Mouse (Mus musculus) left cerebral cortex, adult 8-10 months (tissue): ENCODE measurements around the gene Nmrk1. TPM values are rescaled to one million over a fixed set of nuclear protein-coding genes. Genes with fewer than 3 reads are reported as not detected.
A peak's percentile ranks its signal among the peaks of the same experiment; 100 is the strongest.
"Not testable (repeated sequence)": the region's sequence is repeated elsewhere in the genome, so short reads cannot be mapped to it uniquely, and the experiment has no call there.

Source experiments
- DNase-seq, 2 experiments: peaks; one replicate each; pipeline ENCODE4 v3.0.0; 2022; ENCODE audit warnings: low spot score in 2 of 2
- total RNA-seq, 4 experiments: library from RNA; stranded (reverse); gene quantifications; 2 replicates each; pipeline ENCODE4 v1.2.4; 2022

Nmrk1 gene
- 1 to 10 TPM; 4.9 to 6.5 (median 5.6) TPM for total RNA-seq

DNA sequence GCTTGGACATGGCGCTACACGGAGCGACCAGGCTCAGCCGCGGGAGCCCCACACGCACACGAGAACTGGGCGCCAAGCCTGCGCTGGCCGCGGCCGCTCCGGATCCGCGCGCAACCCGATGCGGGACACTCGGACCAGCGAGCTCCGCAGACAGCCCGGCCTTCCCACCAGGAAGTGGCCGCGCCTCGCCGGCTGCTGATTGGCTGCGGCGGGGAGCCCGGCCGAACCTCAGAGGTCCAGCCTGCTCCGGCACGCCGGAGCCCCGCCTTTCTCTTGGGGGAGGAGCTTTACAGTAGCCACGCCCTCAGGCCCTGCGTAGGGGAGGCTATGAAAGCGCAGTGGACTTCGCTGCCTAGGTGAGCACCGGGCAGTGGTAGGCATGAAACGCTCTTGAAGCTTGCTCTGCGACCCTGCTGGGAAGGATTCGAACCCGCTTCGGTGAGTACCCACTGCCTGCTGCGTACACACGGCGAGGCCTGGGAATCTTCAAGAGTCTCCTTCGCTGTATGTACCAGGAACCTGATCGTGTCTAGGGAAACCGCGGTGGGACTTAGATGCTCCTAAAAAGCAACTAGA, at the start of gene Nmrk1, which contains the start of gene Ostf1:
Gene Nmrk1 (plus strand): TSS at position 307 of the 576 bp plus-strand sequence.
Gene Ostf1 (minus strand): TSS at position 180 of the 576 bp plus-strand sequence.
- DNase-seq: peak; percentile 85 to 92

DNA sequence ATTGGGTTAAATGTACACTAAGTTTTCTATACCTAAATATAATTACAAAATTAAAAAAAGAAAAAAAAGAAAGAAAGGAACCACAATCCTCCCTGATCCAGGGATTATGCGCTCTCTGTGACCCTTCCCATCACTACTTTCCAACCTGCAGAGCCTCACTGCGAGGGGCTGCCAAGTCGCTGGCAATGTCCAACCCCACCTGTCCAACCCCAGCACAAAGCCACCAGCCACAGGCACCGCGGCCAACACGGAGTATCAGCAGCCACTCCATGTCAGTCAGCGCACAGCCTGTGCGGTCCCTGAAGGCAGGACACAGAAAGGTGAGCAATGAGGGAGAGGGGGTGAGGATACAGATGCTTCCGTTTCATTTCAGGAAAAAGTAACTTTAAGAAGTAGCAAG, 49.5 kb upstream of the Nmrk1 start:
- DNase-seq: no peak

DNA sequence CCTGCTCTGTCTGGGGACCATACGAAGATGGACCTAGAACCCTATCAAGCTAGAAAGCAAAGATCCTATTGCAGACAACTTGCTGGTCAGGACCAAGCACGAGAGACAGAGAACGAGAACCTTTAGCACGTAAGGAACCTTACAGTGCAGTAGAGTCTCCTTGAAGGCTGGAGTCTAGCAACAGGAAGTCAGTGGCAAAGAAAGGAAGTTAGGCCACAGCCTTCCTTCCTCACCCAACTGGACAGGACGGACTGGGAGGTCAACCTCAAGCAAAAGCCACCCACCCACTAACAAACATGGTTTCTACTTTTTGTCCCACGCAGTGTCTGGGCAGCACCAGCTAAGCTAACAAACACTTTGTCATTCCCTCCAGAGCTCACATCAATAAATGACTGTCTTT, 48.9 kb upstream of the Nmrk1 start:
- no peak for DNase-seq

DNA sequence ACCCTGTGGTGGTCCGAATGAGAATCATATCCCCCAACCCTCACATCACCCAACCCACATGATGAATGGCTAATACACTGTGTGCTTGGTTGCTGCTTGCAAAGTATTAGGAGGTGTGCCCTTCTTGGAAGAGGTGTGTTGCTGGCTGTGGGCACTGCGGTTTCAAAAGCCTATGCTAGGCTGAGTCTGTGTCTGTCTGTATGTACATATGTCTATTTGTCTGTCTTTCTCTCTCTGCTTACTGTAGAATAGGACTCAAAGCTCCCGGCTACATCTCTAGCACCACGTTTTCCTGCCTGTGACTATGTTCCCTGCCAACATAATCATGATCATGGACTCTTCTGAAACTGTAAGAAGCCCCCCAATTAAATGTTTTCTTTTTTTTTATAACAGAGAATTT, 48.0 kb upstream of the Nmrk1 start:
- no peak for DNase-seq

DNA sequence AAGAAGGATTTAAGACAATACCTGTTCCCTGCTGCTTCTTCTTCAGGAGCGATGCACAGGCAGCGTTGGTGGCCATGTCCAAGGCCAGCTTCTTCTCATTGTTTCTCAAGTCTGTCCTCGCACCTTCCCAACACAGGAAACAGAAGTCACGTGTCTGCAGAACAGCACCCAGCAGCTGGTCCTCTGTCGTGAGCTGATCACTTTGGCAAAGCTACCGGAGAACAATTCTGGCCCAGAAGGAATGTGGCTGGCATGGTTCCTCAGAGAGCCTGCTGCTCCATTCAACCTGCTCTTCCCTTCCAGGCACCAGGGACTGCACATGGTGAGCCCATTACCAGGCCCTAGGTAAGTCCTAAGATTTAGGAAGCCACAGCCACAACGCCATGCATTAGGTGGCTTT, 47.1 kb upstream of the Nmrk1 start:
- DNase-seq: no peak

DNA sequence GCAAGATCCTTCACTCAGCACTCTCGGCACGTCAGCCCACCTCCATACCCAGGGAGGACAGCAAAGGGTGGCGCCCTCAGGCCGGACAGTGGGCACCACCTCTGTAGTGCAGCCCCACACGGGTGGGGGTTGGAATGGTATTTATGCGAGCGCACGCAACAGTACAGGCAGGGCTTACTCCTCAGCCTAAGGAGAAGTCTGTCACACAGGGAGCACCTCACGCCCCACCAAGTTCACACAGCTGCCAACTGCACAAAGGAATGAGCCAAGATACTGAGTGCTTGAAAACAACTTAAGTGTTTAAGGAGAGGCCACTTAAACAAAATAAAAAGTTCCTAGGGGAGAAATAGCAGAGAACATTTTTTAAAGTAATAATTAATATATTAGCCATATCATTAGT, 44.6 kb upstream of the Nmrk1 start:
- no peak for DNase-seq

DNA sequence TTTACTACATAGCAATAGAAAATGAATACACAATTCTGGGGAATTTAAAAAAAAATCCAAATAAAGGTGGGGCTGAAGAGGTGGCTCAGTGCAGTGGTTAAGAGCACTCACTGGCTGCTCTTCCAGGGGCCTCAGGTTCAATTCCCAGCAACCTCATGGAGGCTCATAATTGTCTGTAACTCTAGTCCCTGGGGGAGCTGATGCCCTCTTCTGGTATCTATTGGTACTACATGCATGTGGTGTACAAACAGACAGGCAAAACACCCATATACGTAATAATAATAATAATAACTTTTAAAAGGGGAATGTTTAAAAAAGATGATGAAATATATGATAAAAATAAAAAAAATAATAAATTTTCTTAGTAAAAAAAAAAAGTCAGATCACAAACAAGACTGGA, 43.5 kb upstream of the Nmrk1 start:
- no peak for DNase-seq

DNA sequence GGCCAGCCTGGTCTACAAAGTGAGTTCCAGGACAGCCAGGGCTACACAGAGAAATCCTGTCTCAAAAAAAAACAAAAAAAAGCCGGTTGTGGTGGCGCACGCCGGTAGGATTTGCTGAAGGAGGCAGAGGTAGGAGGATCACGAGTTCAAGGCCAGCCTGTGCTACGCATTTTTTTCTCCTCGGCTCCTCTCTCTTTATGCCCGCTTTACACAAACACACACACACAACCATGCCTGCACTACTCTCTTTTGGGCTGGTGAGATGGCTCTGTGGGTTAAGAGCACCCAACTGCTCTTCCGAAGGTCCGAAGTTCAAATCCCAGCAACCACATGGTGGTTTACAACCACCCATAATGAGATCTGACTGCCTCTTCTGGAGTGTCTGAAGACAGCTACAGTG, 42.9 kb upstream of the Nmrk1 start:
- not testable (repeated sequence) for DNase-seq

DNA sequence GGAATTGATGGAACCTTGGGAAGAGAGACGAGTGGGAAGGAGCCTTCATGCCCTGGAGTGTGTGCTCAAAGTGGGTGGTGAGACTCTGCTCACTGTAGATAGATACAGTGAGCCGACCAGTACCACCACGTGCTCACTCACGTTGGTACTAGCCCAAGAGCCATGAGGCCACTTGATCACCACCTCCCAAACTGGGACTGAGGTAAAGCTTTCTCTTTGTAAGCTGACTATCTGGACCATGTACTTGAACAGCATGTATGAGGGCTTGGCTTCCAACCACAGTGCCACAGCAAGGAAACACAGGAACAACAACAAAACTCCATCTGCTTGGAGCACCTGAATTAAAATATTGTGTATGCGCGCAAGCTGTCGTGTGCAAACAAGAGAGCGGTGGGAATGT, 42.5 kb upstream of the Nmrk1 start:
- DNase-seq: no peak

DNA sequence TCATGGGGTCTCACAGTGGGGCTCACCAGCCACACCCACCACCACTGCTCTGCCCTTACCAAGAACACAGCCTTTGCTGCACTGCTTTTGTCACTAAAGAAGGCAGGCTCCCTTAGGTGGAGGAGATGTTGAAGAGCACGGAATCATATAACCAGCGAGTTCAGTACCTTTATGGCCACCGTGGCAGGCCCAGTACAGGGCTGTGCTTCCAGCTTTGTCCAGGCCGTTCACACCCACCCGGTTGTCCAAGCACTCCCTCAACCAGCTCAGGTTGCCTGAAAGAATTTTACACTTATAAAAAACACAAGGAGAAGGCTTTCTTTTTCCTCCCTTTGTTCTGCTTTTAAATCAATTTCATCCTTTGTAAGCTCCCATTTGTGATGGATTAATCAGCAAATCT, 41.5 kb upstream of the Nmrk1 start:
- no peak for DNase-seq

DNA sequence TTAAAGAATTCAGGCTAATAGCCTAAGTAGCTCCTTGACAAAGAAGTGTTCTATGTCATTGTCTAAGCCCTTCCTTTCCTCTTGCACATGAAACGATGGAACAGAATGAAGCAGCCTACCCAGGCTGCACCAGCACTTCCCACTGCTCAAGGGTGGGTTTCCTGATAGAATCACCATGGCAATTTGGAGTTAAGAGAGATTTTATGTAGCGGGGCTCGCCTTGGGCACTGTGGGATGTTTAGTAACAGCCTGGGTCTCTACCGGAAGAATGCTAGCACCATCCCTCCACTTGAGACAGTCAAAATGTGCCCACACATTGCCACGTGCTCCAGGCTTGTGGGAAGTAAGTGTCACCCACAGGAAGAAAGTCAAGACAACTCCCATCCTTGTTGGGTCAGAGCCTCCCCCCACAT, 40.8 kb upstream of the Nmrk1 start:
- DNase-seq: no peak

DNA sequence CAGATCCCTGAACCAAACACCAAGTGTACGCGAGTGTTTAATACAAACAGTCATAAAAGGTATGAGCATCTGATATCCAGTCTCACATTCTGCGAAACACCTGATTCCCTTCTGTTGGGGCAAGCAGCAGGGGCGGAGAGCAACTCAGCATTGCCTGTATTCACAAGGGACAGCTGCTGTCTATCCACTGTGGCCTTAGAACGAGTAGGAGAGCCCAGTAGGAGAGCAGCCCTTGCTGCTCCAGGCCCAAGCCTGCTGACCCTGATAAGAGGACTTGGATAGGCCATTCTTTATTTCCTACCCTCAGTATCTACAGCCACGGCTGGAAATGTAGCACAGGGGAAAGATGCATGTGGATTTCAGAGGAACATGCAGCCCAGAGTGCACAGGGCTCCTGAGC, 38.8 kb upstream of the Nmrk1 start:
- no peak for DNase-seq

DNA sequence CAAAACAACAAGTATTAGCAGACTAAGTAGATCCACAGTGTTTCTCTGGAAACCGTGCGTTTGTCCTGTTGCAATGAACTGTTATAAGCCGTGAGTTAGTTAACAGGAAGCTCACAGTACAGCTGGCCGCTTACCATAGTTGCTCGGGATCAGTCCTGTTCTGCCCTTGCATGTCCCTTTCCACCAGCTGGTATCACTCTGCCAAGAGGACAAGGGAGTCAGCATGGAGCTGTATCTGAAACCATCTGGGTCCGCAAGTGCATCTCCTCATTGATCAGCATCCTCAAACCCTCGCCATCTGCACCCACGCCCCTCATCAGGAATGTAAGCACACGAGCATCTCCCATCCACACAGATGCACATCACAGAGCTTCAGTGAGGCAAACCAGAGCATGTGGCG, 38.0 kb upstream of the Nmrk1 start:
- DNase-seq: no peak

DNA sequence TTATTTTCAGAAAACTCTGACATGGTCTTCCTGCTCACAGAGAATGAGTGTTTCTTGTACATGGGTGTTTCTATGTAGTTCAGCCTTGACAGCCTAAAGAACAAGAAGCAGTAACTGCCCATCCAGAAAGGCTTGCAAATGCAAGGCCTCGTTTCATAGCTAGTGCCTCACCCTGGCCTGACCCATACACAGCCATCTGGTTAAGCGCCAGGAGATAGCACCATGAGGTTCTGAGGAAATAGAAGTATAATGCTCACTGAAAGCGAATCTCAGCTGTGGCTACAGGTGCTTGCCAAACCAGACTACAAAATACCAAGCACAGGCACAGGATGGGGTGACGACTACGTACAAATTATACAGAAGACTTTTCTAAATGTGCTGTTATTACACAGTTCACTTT, 34.9 kb upstream of the Nmrk1 start:
- DNase-seq: no peak

DNA sequence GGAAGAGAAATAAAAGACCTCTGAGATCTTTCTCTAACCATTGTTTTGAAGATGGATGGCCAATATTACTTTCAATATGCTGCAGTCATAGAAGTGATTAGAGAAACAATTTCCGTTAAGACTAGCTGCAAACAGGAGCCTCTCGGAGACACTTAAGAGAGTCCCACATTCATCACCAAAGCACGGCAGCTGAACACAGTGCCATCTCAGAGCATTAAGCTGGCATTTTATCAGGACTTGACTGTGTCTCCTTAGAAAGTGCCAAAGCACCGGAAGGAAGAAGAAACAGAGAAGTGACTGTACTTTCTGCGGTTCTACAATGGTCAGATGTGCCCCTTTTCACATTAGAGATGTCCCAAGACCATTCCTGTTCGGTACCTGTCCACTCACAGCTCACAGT, 34.0 kb upstream of the Nmrk1 start:
- DNase-seq: no peak

DNA sequence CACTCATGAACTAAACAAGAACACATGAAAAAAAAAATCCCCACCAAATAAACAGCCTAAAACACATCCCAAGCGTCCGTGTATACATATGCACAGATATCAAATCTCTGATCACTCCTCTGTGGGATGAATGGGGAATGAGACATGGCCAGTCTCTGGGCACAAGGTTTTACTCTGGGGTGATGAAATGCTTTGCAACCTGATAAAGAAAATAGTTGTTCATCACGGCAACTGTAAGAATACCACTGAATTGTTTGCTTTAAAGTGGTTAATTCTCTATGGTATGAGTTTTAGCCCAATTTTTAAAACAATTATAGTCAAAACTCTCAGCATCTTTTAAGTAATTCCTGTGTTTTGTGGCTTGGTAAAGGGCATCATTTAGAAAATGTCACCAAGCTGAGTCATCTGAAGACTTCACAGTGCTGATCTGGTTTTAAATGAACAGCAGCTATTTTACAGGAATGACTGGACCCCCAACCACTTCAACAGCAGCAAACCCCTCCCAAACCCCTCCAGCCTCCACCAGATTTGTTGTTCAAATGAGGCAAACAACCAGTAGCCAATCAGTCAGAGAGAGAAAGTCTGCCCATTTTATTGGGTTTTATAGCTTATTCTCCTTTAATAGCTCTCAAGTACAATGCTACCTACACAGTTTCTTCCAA, 33.4 kb upstream of the Nmrk1 start:
- DNase-seq: no peak

DNA sequence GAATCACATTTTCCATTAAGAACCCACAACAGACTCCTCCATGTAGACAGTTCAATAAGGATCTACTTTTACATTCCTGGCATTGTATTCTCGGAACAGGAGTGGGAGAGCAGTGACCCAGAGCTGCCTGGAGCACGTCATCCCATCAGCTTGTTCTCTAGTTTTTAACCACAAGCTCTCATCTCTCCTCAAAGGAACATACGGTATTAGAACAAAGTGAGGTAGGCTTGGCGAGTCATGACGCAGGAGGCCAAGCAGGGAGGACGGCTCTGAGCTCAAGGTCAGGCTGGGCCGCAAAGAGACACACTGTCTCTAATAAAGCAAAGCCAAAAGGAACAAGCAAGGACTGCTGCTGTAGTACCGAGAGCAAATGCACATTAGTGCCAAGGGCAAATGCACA, 32.7 kb upstream of the Nmrk1 start:
- DNase-seq: no peak

DNA sequence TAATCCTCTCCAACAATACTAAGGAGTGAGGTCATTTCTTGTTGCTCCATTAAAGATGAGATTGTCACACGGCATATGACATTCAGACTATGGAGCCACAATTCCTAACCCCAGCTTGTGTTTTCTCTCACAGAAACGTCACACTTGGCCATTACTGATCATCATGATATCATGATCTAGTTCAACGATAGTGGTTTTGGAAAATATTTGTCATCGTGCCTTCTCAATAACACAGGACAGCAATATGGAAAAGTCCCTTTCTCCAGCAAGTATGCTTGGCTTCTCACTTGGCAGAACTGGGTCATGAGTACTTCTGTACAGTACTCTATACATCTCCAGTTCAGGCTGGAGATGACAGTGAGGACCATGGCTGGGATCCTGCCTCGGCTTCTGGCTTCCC, 32.1 kb upstream of the Nmrk1 start:
- DNase-seq: no peak

DNA sequence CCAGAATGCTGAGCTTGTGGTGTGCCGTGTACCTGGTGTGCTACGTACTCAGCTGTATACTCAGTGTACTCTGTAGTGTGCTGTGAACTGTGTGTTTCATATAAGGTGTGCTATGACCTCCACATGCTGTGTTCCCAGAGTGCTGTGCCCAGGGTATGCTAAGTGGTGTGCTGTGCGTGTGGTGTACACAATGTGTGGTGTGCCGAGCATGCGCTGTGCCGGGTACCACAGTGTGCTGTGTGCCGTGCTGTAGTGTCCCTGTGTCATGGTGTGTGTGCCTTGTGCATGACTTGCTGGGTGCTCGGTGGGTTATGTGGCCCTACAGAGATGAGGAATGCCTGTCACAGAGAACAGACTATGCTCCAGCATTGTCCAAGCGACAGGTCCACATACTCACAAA, 31.1 kb upstream of the Nmrk1 start:
- no peak for DNase-seq

DNA sequence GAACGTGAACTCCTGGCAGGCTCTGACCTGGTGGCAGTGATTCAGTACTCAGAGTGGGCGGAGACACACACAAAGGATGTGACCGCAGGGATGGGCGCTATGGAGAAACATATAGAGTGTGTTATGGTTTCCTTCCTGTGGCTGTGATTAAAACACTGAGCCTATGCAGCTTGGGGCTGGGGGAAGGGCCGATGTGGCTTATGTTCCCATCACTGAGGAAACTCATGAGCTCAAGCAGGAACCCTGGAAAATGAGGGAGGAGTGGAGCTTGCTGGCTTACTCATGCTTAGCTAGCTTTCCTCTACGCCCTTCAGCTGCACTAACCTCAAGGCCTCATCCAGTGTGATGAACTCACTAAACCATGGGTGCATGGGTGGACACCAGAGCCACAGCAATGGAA, 28.7 kb upstream of the Nmrk1 start:
- no peak for DNase-seq

DNA sequence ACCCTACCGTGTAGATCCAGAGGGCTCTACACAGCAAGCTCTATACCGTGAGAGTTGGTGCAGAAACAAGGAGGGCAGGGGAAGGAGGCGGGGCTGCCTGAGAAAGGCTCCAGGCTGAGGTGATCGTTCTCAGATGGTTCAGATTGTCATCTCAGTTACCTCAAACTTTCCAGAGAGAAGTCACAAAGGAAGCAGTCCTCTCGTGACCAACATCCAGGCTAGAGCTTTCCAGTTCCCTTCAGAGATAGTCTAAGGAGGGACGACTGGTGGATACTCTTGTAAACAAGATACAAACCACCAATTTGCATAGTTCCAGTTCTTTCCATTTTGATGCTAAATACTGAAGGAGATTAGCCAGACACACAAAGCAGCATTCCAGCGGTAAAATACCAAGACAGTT, 23.8 kb upstream of the Nmrk1 start:
- DNase-seq: no peak

DNA sequence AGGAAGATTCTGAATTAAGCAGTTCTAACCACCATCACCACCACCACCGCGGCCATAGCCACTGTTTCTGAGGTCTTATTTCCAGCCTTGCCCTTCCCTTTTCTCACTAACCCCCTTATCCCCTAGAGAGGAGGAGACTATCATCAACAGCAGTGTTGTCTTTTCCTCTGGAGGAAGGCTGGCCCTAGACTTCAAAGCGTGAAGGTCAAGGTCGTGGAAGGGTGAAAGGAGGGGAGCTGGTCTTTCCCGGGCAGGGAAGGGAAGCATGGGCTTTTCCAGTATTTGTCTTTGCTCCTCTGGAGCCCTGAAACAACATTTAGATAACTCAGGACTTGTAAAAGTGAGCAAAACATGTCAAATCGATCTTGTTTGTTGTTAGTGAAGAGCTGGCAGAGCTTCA, 22.8 kb upstream of the Nmrk1 start:
- no peak for DNase-seq

DNA sequence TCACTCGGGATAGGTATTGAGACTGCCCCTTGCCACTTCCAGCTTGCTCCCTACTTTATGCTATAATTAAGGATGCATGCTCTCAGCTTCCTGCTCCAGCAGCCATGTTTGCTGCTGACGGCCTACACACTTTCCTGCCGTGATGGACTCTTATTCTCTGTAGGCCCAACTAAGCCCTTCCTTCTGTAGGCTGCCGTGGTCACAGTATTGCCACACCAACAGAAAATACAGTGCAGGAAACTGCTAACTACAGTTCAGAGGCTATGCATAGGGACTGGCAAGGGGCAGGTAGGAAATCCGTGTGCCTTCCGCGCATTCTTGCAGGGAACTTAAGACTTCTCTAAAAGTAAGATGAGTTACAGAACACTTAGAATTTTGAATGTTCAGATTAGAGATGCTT, 17.4 kb upstream of the Nmrk1 start:
- no peak for DNase-seq
